Mouse (Mus musculus) cerebellum, adult (tissue): ENCODE results near the gene Gm33815.
"Not testable (repeated sequence)": the region's sequence is repeated elsewhere in the genome, so short reads cannot be mapped to it uniquely, and the experiment has no call there.

Experiments
- ATAC-seq: cut with Nextera tagmentation; 2 replicates; pipeline ENCODE4 v1.9.2; 2017; ENCODE audit warnings: mild to moderate bottlenecking, moderate library complexity, mixed read lengths; ENCODE audit not compliant: insufficient number of reproducible peaks, low FRiP score, low TSS enrichment

The Gm33815 gene

GRCm38 (mm10) chrY:69320832-69321231 is at the start of gene Gm33815:
TSS of gene Gm33815 (plus strand) at chrY:69321132.
- not testable (repeated sequence) for ATAC-seq
